Mouse (Mus musculus) thymus, adult 2 months (tissue): Measurements from ENCODE around the gene Zfp59. TPM values are rescaled to one million over a fixed set of nuclear protein-coding genes. Genes with fewer than 3 reads are reported as not detected.
"Not testable (repeated sequence)": the region's sequence is repeated elsewhere in the genome, so short reads cannot be mapped to it uniquely, and the experiment has no call there.

ENCODE experiments used
- DNase-seq: peaks from one replicate; pipeline ENCODE4 v3.0.0; 2021
- H3K27ac ChIP-seq: fragments of 200-500 bp; 2 replicates; pipeline ENCODE4 v1.5.1; 2012; ENCODE audit warnings: low read length, control low read depth; ENCODE audit not compliant: control insufficient read depth, insufficient read depth
- H3K27me3 ChIP-seq: fragments of 200-500 bp; 2 replicates; pipeline ENCODE4 v1.6.1; 2012; ENCODE audit warnings: mild to moderate bottlenecking, low read length, moderate library complexity, mixed read lengths; ENCODE audit not compliant: control insufficient read depth, insufficient read depth
- H3K36me3 ChIP-seq: fragments of 200-500 bp; 2 replicates; pipeline ENCODE4 v1.6.1; 2012; ENCODE audit warnings: mild to moderate bottlenecking, low read length, moderate library complexity; ENCODE audit not compliant: control insufficient read depth, insufficient read depth
- H3K4me1 ChIP-seq: fragments of 200-500 bp; replicated peaks from 2 replicates; pipeline ENCODE4 v1.6.1; 2012; ENCODE audit warnings: low read length; ENCODE audit not compliant: control insufficient read depth, insufficient read depth
- H3K4me3 ChIP-seq: fragments of 200-500 bp; 2 replicates; pipeline ENCODE4 v1.5.1; 2012; ENCODE audit warnings: mild to moderate bottlenecking, low read length, control low read depth, moderate library complexity; ENCODE audit not compliant: control insufficient read depth, insufficient read depth
- CTCF ChIP-seq: fragments of 200-500 bp; IDR thresholded peaks from 2 replicates; pipeline ENCODE4 v1.5.1; 2012; ENCODE audit warnings: mild to moderate bottlenecking, control low read depth, low read length, moderate library complexity, borderline replicate concordance; ENCODE audit not compliant: control insufficient read depth, poor library complexity, insufficient read depth; ENCODE audit errors: extremely low read depth
- POLR2A ChIP-seq: fragments of 200-500 bp; IDR thresholded peaks from 2 replicates; pipeline ENCODE4 v1.6.1; 2012; ENCODE audit warnings: mild to moderate bottlenecking, low read length, control low read depth, moderate library complexity; ENCODE audit not compliant: control insufficient read depth, poor library complexity, insufficient read depth; ENCODE audit errors: extremely low read depth
- WGBS: fragments of 180-500 bp; shearing (Covaris S2); methylation state at CpG from one replicate; pipeline ENCODE4 v1.1.7; 2018; 5-methylcytosine and 5-hydroxymethylcytosine counted together
- polyA plus RNA-seq: library from polyadenylated mRNA; depleted of rRNA; stranded (reverse); fragments of >200 nt; gene quantifications from 2 replicates; pipeline ENCODE4 v1.2.3, GENCODE M21; 2012

The Zfp59 gene
- polyA plus RNA-seq, 1 experiment = 0.94 TPM

DNA sequence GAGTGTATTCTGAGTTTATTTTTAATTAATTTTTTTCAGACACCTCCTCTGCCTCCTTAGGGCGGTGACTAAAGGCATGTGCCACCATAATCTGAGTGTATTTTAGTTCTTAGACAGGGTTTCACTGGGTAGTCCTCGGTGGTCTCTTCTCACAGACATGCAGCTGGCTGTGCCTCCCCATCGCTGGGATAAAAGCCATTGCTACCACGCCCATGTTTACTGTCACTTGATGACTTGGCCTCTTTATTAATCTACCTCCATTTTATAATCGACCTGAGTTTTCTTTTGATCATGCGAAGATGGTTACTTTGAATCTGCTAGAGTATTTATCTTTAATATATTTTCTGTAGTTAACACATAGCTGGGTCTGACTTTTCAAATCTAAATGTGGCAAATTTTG, 511 bp upstream of the Zfp59 start:
- H3K4me3 ChIP-seq = no peak overlapping the region
- peaks cover 8% of the 10 kb centered on the region for H3K4me1 ChIP-seq
- TF ChIP-seq POLR2A (no peak), CTCF (no peak)
- no peak for DNase-seq
- no peak overlapping the region for H3K27ac ChIP-seq
- no peaks in the 10 kb centered on the region for H3K27me3 ChIP-seq
- WGBS = 35% methylated on average over 6 of the region's 6 CpGs
- no peaks in the 10 kb centered on the region for H3K36me3 ChIP-seq

GRCm38 (mm10) chr7:27839596-27839995, 1.2 kb downstream of the Zfp59 start:
- H3K27ac ChIP-seq = no peak overlapping the region
- WGBS = 95% methylated on average over 7 of the region's 7 CpGs
- TF ChIP-seq CTCF (no peak), POLR2A (no peak)
- H3K36me3 ChIP-seq = no peaks in the 10 kb centered on the region
- no peak for DNase-seq
- no peak overlapping the region for H3K4me3 ChIP-seq
- peaks cover 8% of the 10 kb centered on the region for H3K4me1 ChIP-seq
- H3K27me3 ChIP-seq = no peaks in the 10 kb centered on the region

GRCm38 (mm10) chr7:27840104-27840503, 1.7 kb downstream of the Zfp59 start:
- peaks cover 8% of the 10 kb centered on the region for H3K4me1 ChIP-seq
- no peak for DNase-seq
- H3K4me3 ChIP-seq = no peak overlapping the region
- H3K27ac ChIP-seq = no peak overlapping the region
- H3K36me3 ChIP-seq = no peaks in the 10 kb centered on the region
- TF ChIP-seq POLR2A = no peak
- no peak for TF ChIP-seq CTCF
- 96% methylated on average over 6 of the region's 6 CpGs for WGBS
- no peaks in the 10 kb centered on the region for H3K27me3 ChIP-seq

- no peak for DNase-seq
- Histone ChIP-seq H3K4me1 (peaks cover 9% of the 10 kb centered on the region), H3K27ac (no peak within 1 kb of the TSS), H3K36me3 (peaks cover 5% of the 10 kb centered on the region; the same call in 1 of the 2 replicates), H3K27me3 (no peaks in the 10 kb centered on the region), H3K4me3 (no peak within 1 kb of the TSS)
- TF ChIP-seq POLR2A = no peak
- TF ChIP-seq CTCF = no peak
- WGBS = 97% methylated on average over 1 of the region's 1 CpGs
Measured at GRCm38 (mm10) chr7:27857227-27857626, 18.8 kb downstream of the Zfp59 start, which contains the start of gene Zfp607a. Gene Zfp607a, plus strand, starts transcription at chr7:27857527.

- Histone ChIP-seq H3K36me3 (peaks cover 8% of the 10 kb centered on the region), H3K4me1 (peaks cover 9% of the 10 kb centered on the region), H3K27me3 (no peaks in the 10 kb centered on the region), H3K4me3 (no peak overlapping the region), H3K27ac (peak overlapping the region; percentile 80)
- TF ChIP-seq CTCF (no peak), POLR2A (no peak)
- no peak for DNase-seq
- 33% methylated on average over 10 of the region's 10 CpGs for WGBS
Measured at GRCm38 (mm10) chr7:27859301-27860251, 21.2 kb downstream of the Zfp59 start.

- H3K4me1 ChIP-seq = peaks cover 9% of the 10 kb centered on the region
- DNase-seq = peak; percentile 82
Measured at GRCm38 (mm10) chr7:27860396-27861235, 22.2 kb downstream of the Zfp59 start.

DNA sequence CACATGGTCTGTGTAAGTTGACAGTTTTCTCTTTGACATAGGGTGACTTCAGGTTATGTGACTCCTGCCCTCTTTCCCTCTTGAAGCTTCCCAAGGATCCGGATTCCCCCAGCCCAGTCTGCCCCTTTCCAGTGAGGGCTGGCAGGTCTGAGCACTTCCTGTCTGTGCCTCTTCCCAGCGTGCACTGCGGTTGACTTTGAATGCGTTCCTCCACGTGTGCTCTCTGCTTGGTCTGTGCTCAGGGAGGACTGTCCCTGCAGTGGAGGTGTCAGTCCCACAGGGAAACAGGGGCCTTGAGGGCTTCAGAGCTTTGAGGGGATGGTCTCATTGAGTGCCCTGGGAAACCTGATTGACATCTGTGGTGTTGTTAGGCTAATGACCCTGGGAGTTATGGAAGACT, 24.2 kb downstream of the Zfp59 start:
- not testable (repeated sequence) for DNase-seq, H3K4me1 ChIP-seq, H3K27ac ChIP-seq, H3K27me3 ChIP-seq, H3K4me3 ChIP-seq
- H3K36me3 ChIP-seq = peaks cover 30% of the 10 kb centered on the region
- 88% methylated on average over 5 of the region's 5 CpGs for WGBS

More at GRCm38 (mm10) chr7:27860396-27861235, 22.2 kb downstream of the Zfp59 start:
- peak overlapping the region; percentile 80 for H3K27ac ChIP-seq
- TF ChIP-seq CTCF (peak; percentile 31; the same call in 1 of the 2 replicates), POLR2A (peak; percentile 61)
- H3K27me3 ChIP-seq = no peaks in the 10 kb centered on the region
- peak overlapping the region; percentile 86 for H3K4me3 ChIP-seq
- H3K36me3 ChIP-seq = peaks cover 14% of the 10 kb centered on the region
- WGBS = under 1% methylated on average over 22 of the region's 22 CpGs
